Mouse (Mus musculus): Measurements from ENCODE around the gene Xxylt1.

Gene Xxylt1

DNA sequence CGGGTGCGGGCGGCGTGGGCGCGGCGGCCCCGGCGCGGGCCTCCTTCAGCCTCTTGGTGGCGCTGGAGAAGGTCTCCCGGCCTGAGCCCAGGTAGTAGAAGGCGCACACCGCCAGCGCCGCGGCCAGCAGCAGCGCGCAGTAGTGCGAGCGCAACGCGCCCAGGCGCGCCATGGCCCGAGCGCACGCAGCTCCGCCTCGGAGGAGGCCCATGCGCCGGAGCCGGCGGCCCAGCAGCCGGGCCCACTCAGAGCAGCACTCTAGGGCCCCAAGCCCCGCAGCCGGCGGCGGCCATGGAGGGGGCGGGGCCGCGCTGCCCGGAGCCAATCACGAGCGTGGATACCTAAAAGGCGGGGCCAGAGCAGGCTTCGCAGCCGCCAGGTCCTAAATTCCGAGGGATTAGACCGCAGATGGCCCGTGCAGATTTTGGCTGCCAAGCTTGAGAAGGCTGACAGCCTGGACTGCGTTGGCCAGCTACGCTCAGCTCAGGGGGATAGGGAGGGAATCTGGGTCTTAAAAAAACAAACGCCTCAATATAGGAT, at the start of gene Xxylt1:
TSS of gene Xxylt1 (minus strand) at position 308 of the 540 bp plus-strand sequence.
- peak; percentile 85 for DNase-seq (ENCODE audit: low read depth, low spot score)

DNA sequence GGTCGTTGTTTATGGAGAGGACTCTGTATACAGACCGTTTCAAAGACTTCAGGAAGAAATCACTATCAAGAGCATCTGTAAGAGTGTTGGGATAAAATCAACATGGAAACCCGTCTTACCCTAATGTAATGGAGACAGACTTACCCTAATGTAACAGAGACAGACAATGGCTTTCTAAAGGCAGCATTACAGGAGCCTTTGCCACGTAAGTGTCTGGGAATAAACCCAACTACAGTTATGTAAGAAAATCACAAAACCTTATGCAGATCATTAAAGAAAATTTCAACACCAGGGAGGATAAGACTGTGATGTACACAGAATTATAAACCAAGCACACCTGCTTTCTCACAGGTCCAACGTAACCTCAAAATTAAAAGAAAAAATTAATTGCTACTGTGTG, 46.9 kb upstream of the Xxylt1 start:
- DNase-seq (ENCODE audit: low read depth, low spot score): no peak

DNA sequence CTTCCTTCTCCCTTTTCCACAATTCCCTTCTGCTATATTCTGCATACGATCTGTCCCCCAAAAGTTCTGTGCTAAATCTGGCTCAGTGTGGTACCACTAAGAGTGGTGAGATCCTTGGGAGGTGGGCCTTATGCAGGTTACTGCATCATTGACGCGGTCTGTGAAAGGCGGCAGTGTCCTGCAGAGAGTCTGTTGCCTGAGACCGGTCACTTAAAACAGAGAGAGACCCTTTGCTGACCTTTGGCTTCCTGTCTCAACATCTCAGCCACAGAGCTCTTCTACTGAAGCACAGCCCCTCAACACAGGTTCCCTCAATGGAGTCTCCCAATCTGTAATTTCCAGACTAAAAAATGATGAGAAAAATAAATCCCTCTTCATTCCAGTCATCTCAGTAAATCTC, 43.8 kb upstream of the Xxylt1 start:
- DNase-seq (ENCODE audit: low read depth, low spot score): no peak

DNA sequence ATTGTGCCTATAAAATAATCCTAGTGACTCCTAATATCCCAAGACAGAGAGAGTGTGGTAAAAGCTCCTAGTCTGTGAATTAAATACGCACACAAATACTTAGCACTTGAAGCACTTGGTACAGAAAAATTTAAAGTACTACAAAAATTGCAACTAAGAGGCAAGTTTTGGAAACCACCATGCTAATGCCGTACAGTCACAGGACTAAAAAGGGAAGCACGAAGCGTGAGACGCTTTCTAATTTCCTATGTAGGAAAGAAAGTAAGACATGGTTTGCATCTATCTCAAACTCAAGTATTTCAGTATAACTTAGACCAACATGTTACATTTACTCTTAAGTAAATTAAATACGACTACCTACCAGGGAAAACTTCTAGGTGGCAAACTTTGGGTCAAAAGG, 40.4 kb upstream of the Xxylt1 start:
- no peak for DNase-seq (ENCODE audit: low read depth, low spot score)

DNA sequence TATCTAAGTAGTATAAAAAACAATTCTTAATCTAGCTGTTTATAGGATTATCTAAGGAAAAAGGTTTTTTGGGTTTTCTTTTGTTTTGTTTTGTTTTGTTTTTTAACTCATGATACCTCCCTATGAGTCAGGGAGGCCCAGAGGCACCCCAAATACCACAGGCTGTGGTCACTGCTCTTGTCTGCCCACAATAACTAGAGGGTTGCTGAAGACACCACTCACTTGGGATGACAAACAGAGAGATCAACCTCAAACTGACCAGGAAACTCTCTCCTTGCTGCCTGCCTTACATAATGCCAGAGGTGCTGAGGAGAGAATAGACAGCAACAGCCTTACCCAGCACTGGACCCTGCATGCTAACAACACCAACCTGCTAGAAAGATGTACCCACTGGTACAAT, 32.4 kb upstream of the Xxylt1 start:
- no peak for DNase-seq (ENCODE audit: low read depth, low spot score)

DNA sequence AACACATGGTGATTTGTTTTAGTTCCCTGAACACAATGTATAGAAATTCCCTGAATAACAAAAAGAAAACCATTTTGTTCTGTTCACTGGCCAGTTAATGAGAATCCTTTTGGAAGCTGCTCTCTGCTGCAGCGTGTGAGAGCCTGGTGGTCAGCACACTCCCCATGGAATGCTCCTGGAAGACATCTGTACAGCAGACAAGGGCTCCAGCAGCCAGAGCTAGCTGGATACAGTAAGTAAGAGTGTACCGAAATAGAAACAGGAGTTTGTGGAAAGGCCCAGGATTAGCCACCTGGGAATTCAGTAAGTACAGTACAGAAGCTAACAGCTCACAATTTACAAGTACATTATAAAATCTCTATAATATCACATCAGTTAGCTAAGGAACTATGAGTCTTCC, 20.1 kb upstream of the Xxylt1 start:
- DNase-seq (ENCODE audit: low read depth, low spot score): no peak

DNA sequence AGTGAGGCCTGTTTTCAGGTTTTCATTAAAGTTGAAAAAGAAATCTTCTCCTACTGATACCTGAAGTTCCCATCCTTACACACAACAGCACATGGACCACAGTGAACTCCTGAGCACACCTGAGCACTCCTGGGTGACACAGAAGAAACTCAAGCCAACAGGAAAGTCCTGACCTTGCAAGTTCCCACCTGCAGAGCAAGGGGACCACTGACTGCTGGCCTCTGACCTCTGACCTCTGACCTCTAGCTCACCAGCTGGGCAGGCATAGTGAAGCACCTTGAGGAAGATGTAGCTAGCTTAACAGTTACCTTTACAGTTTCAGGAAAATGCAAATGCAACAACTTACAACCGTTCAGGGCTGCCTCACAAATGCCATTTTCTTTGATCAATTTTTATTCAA, 18.7 kb upstream of the Xxylt1 start:
- DNase-seq (ENCODE audit: low read depth, low spot score): no peak

DNA sequence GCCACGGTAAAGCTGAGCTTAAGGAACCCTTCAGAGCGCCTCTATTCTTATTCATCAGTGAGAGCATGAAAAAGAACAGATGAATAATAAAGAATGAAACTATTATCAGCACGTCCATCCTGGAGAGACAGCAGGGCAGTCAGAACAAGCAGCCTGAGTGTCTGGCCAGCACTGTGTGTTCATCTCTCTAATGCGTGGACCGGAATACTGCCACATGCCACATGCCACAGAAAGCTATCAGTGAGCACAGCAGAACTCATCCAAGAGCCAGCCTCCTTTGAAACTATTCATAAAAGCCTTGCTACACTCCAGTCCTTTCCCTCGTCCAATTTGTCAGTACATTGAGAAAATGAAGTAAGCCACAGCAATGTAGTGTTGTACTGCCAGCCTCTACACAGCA, 12.8 kb upstream of the Xxylt1 start:
- no peak for DNase-seq (ENCODE audit: low read depth, low spot score)

DNA sequence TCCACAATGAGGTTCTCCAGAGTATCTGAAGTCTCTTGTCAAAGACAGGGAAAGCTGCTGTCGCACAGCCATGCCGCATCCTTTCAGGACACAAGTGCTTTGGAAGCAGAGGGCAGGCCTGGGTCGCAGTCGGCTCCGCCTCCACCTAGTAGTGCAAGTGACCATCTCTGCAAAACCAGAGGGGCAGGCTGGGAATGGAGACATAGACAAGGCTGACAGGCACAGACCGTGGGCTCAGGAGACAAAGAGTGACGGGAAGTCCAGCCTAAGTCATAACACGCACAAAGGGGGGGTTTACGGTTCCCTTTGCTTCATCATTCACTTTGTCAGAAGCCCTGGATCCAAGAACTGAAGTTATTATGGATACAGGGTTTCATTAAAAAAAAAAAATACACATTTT, 12.0 kb upstream of the Xxylt1 start:
- DNase-seq (ENCODE audit: low read depth, low spot score): no peak

DNA sequence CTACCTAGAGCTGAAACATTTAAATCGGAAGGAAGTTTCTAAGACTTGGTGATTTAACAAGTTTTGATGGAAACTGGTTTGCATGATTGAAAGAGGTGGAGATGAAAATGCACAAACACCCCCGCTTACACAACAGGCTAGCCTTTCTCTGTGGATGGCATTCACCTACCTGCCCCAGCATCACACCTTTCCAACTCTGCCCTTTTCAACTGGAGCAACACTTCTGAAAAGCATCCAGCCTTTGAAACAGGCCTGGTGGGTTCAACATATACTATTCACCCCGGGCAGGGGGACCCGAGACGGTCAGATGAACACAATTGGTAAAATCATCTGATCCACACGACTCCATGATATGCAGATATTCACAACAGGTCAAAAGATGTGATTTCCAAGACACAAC, 659 bp upstream of the Xxylt1 start:
- no peak for DNase-seq (ENCODE audit: low read depth, low spot score)

DNA sequence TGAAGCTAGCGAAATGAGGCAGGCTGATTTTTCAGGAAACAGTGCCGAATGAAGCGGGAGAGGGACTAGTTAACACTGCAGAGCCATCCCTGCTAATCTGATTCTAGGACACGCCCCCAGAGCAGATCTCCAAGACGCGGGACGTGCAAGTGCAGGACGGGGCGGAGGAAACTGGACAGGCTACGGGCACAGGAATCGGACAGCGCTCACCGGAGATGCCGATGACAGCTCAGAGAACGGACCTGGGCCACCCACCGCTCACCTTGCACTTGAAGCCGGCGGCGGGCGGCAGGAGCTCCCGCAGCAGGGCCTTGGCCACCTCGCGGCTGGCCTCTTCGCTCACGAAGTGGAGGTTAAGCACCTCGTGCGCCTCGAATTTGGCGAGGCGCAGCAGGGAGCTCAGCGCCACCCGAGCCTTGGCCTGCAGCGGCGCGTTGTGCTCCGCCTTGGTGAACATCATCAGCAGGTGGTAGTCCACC, 620 bp downstream of the Xxylt1 start:
- DNase-seq (ENCODE audit: low read depth, low spot score): peak; percentile 45

DNA sequence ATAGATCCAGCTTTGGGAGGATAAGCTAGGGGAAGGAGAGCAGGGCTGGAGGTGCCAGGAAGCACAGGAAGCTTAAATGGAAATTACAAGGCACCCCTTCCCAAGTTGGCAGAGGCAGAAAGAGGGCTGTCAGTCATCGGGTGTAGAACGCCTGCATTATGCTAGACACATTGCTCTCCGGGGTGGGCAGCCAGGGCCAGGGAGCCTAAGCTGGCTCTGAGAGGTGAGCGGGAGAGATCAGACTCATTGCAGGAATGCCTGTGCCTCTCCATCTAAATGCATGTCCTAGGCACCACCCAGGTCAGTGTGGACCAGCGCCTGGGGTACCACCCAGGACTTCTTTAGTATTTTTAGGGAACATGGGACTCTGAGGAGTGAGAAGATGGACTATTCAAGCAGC, 3.8 kb downstream of the Xxylt1 start:
- DNase-seq (ENCODE audit: low read depth, low spot score): no peak

DNA sequence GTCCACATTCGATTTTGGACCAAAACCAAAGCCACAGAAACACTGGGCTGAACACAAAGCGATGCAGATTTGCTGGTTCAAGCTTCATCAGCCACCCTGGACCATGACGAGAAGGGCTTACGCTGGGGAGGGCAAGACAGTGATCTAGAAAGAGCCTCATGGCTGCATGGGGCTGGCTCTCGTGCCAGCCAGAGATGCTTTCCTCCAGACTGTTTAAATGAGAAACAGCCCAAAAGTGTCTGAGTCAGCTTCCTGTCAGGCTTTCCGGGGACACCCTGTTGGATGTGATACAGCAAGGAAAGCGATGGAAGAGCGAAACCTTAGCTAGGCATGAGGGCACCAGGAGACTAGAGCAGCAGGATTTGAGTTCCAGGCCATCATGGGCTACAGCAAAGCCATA, 4.8 kb downstream of the Xxylt1 start:
- no peak for DNase-seq (ENCODE audit: low read depth, low spot score)

DNA sequence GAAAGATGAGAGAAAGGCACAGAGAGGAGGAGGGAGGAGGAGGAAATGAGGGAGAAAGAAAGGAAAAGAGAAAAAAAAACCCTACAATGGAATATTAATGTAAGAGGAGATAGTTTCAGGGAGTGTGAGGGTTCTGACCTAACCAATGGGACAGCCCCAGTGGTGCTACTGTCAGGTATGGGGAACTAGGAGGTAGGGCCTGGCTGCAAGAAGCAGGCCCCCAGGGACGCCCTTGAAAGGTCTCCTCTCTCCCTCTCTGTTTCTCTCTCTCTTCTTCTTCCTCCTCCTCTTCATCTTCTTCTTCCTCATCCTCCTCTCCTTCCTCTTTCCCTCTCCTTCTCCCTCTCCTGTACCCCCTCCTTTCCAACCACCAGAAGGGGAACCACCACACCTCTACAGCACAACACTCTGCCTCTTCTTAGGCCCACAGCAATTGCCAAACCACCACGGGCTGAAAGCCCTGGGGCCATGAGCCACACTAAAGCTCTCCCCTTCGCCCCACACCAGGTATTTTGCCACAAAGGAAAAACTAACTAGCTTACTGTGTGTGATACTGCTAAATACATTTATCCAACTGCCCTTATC, 6.8 kb downstream of the Xxylt1 start:
- DNase-seq (ENCODE audit: low read depth, low spot score): no peak

DNA sequence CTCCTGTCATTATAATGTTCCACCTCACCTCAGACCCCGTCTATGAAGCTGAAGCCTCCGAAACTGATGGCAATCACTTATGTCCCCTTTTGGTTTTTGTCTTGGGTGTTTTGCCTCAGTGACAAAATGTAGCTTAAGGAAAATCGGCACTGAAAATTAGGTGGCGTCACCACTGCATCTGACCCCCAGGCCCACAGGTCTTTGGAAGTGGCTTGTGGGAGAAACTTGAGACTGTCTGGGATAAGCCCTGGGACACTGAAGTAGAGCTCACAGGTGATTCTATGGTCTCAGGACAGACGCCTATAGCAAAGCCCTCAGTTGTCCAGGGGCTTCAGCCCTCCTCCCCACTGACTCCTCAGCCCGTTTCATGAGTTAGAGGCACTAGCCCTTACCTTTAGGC, 9.5 kb downstream of the Xxylt1 start:
- DNase-seq (ENCODE audit: low read depth, low spot score): no peak

DNA sequence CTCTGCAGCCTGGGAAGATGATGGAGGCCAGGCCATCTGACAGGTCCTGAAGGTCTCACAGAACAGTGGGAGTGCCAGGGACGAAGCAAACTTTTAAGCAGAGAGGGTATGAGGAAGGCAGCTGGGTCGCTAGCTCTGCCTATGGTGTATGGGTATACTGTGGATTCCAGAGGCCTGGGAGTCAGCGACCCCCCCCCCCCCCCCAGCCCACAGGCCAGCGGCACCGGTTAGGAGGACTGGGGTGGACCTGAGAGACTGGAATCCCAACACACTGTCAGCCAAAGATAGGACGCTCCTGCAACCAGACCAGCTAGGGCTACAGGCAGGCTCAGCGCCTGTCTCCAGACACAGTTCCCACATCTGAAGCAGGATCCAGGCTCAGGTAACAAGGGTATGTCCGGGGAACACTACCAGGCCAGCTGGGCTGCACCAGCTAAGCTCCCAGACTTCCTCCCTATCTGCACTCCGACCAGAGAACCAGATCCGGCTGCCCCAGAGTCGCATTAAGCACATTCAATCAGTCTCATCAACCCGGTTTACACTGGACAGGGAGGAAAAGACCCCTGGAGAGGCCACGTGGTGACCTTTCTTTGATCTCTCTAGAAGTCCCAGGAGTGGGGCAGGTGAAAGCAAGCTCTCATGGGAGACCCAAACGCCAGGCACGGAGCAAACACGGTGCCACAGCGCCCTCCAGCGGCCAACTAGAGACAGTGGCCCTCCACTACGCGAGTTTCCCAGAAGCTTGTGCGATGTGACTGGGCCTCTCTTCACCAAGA, 10.7 kb downstream of the Xxylt1 start:
- DNase-seq (ENCODE audit: low read depth, low spot score): peak; percentile 66

DNA sequence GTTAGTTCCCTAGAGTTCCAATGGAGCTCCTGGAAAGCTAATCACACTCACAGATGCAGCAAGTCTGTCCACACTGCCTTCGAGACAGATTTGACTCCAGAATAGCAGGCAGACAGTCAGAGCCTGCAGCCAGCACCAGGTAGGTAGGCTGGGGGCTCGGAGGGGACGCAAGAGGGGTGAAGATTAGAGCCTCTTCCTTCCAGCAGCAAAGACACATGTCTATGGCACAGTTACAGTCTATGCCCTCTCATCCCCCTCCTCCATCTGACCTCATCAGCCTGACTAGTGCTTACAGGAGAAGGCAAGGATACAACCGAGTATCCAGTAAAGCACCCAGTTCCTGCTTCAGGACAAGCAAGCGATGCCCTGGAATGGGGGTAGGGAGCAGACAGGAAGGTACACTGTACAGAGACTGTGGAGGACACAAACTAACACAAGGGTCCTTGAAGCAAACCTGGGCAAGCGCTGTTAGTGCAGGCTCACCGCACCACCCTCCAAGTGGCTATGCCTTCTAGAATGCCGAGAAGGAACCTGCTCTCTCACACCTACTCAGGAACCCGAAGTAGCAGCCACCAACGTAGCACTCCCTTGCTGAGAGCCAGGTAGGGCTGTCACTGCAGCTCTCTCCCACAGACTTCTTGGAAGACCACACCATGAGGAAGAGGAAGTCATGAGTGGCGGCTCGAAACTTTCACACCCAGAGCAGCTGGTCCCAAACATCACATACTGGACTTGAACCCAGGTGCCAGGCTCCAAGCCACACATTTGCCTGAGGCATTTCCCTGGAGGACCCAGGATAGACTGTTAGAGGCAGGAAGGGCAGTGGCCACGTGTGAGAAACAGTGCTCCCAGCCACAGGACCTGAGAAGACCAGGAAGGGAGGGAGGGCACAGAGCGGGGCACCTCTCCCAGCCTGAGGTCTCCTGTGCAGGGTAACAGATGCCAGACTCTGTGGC, 11.7 kb downstream of the Xxylt1 start:
- DNase-seq (ENCODE audit: low read depth, low spot score): no peak

DNA sequence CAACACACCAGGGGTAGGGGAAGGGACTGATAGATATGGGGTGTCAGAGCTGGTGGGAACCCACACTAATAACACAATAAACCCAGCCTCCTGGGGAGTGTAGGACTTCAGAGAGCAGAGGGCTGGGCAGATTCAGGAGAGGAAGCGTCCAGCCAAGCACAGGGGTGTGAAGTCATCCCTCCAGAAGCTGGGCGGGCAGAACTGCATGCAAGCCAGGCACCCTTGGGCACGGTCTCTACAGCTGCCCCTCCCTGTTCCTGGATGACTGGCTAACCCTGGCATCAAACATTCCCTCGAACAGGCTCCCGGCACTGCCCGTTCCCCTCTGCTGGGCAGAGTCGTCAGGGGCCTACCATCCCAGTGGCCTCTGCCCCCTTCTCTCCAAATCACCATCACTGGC, 13.0 kb downstream of the Xxylt1 start:
- peak; percentile 21 for DNase-seq (ENCODE audit: low read depth, low spot score)

DNA sequence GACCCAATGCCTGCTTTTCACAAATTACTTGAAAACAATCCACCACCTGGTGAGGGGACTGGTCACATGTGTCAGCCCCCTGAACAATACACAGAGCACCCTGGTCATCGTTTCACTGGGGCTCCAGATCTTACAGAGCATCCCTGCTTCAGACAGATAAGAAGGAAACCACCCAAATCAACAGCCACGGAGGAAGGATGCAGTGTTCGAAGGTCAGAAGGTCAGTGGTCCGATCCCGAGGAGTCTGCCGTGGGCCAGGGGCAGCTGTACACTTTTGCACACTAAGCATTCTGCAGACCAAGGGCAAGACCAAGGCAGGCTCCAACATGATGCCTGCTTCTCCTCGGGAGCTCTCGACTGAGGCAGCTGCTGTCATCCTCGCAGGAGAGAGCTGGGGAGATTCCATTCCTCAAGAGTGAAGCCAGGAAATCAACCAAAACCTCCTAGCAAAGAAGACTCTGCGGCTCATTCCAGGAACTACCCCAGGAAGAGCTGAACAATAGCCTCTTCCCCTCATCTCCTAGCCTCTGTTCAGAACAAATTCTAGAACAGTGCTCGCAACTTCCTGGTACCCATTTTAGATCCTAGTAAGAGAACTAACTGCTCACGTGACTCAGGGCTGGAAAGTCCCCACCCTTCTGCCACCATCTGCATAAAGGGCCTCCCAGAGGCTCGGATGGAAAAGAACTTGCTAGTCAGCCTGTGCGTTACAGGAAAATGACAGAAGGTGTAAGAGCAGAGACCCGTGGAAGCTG, 14.7 kb downstream of the Xxylt1 start:
- DNase-seq (ENCODE audit: low read depth, low spot score): peak; percentile 68

DNA sequence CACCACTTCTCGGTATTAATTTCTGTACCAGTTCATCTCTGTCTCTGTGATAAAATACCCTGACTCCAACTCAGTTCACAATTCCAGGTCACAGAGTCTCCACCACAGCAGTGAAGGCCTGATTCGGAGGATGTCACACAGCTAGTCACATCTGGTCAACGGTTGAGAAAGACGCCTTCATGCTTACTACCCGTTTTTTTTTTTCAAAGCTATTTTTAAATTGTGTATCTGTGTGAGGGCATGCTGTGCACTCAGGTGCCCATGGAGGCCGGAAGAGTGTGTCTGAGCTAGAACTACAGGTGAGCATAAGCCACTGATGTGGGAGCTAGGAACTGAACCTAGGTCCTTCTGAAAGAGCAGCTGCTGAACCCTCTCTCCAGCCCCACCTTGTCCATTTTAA, 16.4 kb downstream of the Xxylt1 start:
- no peak for DNase-seq (ENCODE audit: low read depth, low spot score)

DNA sequence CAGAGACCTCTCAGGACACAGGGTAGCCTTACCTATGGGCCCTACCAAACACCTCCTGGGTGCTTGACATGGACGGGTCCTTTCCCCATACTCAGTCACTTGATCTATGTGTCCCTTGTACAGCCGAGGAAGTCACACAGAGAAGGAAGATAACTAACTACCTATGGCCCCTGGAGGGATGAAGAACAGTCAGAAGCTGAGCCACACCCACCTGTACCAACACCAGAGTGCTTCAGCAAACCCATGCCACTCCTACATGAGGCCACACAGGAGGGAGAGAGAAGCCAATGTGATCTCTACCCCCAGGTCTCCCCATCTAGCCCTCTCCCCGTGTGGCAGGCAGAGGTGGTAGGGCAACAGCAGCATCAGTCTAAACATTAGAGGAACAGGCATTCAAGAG, 18.3 kb downstream of the Xxylt1 start:
- DNase-seq (ENCODE audit: low read depth, low spot score): no peak

Data from skeletal muscle tissue, adult 2 months (tissue).